Mouse (Mus musculus) liver, adult (tissue): ENCODE data around the gene Ccrl2.

Experiments
- GATA4 ChIP-seq: IDR thresholded peaks from 2 replicates; pipeline ENCODE4 v1.6.1; 2014; ENCODE audit warnings: mild to moderate bottlenecking, low read length; ENCODE audit not compliant: insufficient replicate concordance

Ccrl2 gene

GRCm38 (mm10) chr9:111056798-111057543, at the start of gene Ccrl2:
Ccrl2 (minus strand) TSS chr9:111057519.
- TF ChIP-seq GATA4 = peak; percentile 70

GRCm38 (mm10) chr9:111103893-111104292, 46.6 kb upstream of the Ccrl2 start:
- TF ChIP-seq GATA4 = no peak

GRCm38 (mm10) chr9:111103293-111103692, 46.0 kb upstream of the Ccrl2 start:
- no peak for TF ChIP-seq GATA4

GRCm38 (mm10) chr9:111100406-111100805, 43.1 kb upstream of the Ccrl2 start:
- no peak for TF ChIP-seq GATA4

GRCm38 (mm10) chr9:111097543-111097942, 40.2 kb upstream of the Ccrl2 start:
- TF ChIP-seq GATA4 = no peak

- no peak for TF ChIP-seq GATA4
Measured at GRCm38 (mm10) chr9:111096419-111097326, 39.4 kb upstream of the Ccrl2 start.

- no peak for TF ChIP-seq GATA4
Measured at GRCm38 (mm10) chr9:111095710-111096109, 38.4 kb upstream of the Ccrl2 start.

GRCm38 (mm10) chr9:111094626-111095025, 37.3 kb upstream of the Ccrl2 start:
- no peak for TF ChIP-seq GATA4

GRCm38 (mm10) chr9:111093094-111093493, 35.8 kb upstream of the Ccrl2 start:
- TF ChIP-seq GATA4 = no peak

- no peak for TF ChIP-seq GATA4
Measured at GRCm38 (mm10) chr9:111092657-111093056, 35.3 kb upstream of the Ccrl2 start.

GRCm38 (mm10) chr9:111088886-111089285, 31.6 kb upstream of the Ccrl2 start:
- TF ChIP-seq GATA4 = no peak

- TF ChIP-seq GATA4 = no peak
Measured at GRCm38 (mm10) chr9:111087960-111088359, 30.6 kb upstream of the Ccrl2 start.

GRCm38 (mm10) chr9:111086995-111087606, 29.8 kb upstream of the Ccrl2 start:
- TF ChIP-seq GATA4 = no peak

- no peak for TF ChIP-seq GATA4
Measured at GRCm38 (mm10) chr9:111086137-111086536, 28.8 kb upstream of the Ccrl2 start.

- no peak for TF ChIP-seq GATA4
Measured at GRCm38 (mm10) chr9:111085329-111085728, 28.0 kb upstream of the Ccrl2 start.

GRCm38 (mm10) chr9:111081765-111082164, 24.4 kb upstream of the Ccrl2 start:
- TF ChIP-seq GATA4 = no peak

- no peak for TF ChIP-seq GATA4
Measured at GRCm38 (mm10) chr9:111080801-111081200, 23.5 kb upstream of the Ccrl2 start.
